Mouse (Mus musculus): Measurements from ENCODE around the gene Prkn.

DNA sequence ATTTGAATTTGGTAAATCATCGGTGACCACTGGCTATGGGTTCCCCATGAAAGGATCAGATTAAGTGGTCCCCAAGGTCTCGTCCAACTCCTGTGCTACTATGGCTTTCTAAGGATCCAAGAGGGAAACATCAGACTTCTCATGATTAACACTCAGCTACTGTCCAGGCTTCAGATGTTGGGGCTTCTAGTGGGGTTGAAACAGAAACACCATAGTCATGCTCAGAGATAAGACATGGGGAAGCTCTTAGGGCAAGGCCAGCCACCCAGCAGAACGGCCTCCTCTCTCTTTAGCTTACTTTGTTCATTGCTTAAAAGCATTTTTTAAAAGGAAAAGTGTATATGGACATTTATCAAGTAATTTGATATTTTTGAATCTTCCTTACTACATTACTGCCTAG is 929.3 kb downstream of the Prkn start:
- TF ChIP-seq EP300 (IDR thresholded peaks at IDR 0.05; ENCODE audit: low read depth) (no peak), CTCF (IDR thresholded peaks at IDR 0.05; ENCODE audit: low read depth) (no peak)
